Mouse (Mus musculus): ENCODE data around the gene Gmpr.

Gene Gmpr

DNA sequence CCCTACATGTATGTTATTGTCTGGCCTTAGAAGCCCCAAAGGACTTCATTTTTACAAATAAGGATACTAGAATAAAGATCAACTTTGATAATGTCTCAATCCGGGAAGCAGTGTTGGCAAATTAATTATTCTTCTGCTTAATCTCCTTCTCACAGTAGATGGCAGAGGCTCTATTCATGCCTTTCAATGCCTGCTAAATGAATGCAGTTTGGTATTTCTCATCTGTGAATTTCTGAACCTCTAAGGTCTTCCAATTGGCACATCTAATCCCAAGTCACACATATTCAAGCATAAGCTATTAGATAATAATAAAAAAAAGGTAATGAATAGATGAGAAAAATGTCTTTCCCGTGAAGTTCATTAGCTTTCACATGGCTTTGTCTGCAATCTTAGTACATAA, 92.6 kb downstream of the Gmpr start:
- DNase-seq (ENCODE audit: low read depth in 1 of 2, low spot score in 2 of 2) = no peak

DNA sequence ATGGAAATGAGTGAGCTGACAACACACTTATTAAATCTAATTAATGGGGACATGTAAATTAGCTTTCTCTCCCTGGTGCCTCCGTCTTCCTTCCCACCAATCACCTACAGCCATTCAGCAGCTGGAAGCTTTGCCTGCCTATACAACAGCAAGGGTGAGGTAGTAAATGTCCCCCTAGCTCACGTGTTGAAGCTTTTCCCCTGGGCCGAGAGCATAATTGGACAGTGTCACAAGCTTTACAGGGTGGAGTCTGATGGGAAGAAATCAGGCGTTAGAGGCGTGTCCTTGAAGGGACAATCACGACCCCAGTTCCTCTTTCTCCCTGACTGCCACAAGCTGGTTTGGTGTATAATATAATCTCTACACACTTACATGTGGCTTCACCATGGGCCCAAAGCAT, 93.2 kb downstream of the Gmpr start:
- no peak for DNase-seq (ENCODE audit: low read depth in 1 of 2, low spot score in 2 of 2)

All from monocyte, adult 2 months (primary cell).